Mouse (Mus musculus) ES-E14 (cell line): ENCODE data around the gene Mrpl42. TPM values are rescaled to one million over a fixed set of nuclear protein-coding genes. Genes with fewer than 3 reads are reported as not detected.

Experiments used
- DNase-seq: peaks from one replicate; pipeline ENCODE4 v3.0.0-alpha.2; 2013; ENCODE audit warnings: low read depth, low spot score
- H3K27ac ChIP-seq: 2 replicates; pipeline ENCODE4 v1.5.1; 2012; ENCODE audit warnings: low read depth, mild to moderate bottlenecking, low read length, moderate library complexity, mixed read lengths; ENCODE audit not compliant: poor library complexity, insufficient read depth, severe bottlenecking
- H3K36me3 ChIP-seq: 2 replicates; pipeline ENCODE4 v1.6.1; 2012; ENCODE audit warnings: mild to moderate bottlenecking, low read length, moderate library complexity, mixed read lengths; ENCODE audit not compliant: control insufficient read depth, poor library complexity, insufficient read depth, severe bottlenecking
- H3K4me1 ChIP-seq, 2 experiments: fragments of 150-350 bp in 1 of 2; sonication (generic) in 1 of 2; 2 replicates each; pipeline ENCODE4 v1.6.1; 2012; ENCODE audit warnings: low read length in 2 of 2, mild to moderate bottlenecking in 1 of 2, mixed read lengths in 1 of 2; ENCODE audit not compliant: control insufficient read depth in 2 of 2, insufficient read depth in 2 of 2, poor library complexity in 1 of 2
- H3K4me3 ChIP-seq, 2 experiments: fragments of 150-350 bp in 1 of 2; sonication (generic) in 1 of 2; 2 replicates each; pipeline ENCODE4 v1.5.1; 2012; ENCODE audit warnings: low read length in 2 of 2, low read depth in 1 of 2, mild to moderate bottlenecking in 1 of 2, mixed read lengths in 1 of 2; ENCODE audit not compliant: insufficient read depth in 1 of 2, poor library complexity in 1 of 2, severe bottlenecking in 1 of 2
- H3K9ac ChIP-seq: 2 replicates; pipeline ENCODE4 v1.6.1; 2012; ENCODE audit warnings: low read depth, mild to moderate bottlenecking, low read length, mixed read lengths; ENCODE audit not compliant: poor library complexity, insufficient read depth, severe bottlenecking
- H3K9me3 ChIP-seq: fragments of 150-350 bp; sonication (generic); 2 replicates; pipeline ENCODE4 v1.6.1; 2012; ENCODE audit warnings: low read depth, mild to moderate bottlenecking, low read length; ENCODE audit not compliant: control insufficient read depth, insufficient read depth
- CHD2 ChIP-seq: IDR thresholded peaks from 2 replicates; pipeline ENCODE4 v1.6.1; 2014; ENCODE audit warnings: mild to moderate bottlenecking, low read depth, low read length, inconsistent platforms
- HCFC1 ChIP-seq: IDR thresholded peaks from 2 replicates; pipeline ENCODE4 v1.6.1; 2012; ENCODE audit warnings: low read length, inconsistent platforms, borderline replicate concordance; ENCODE audit not compliant: insufficient read depth
- MAFK ChIP-seq: IDR thresholded peaks from 2 replicates; pipeline ENCODE4 v1.6.1; 2014; ENCODE audit warnings: mild to moderate bottlenecking, low read depth, low read length, inconsistent platforms; ENCODE audit not compliant: insufficient read depth
- ZC3H11A ChIP-seq: IDR thresholded peaks from 2 replicates; pipeline ENCODE4 v1.6.1; 2012; ENCODE audit warnings: low read depth, mild to moderate bottlenecking, inconsistent platforms, low read length, borderline replicate concordance
- ZNF384 ChIP-seq: IDR thresholded peaks from 2 replicates; pipeline ENCODE4 v1.6.1; 2012; ENCODE audit warnings: low read depth, low read length, inconsistent platforms
- in situ Hi-C, 2 experiments: fragments of 600-800 bp; cut with MboI; formaldehyde crosslinking; loops; one replicate each; pipeline ENCODE4 v1.15.1; 2025; ENCODE audit warnings: low sequenced_read_pairs in 2 of 2, inconsistent platforms in 1 of 2; ENCODE audit not compliant: unreplicated experiment in 2 of 2
- total RNA-seq: library from RNA; depleted of rRNA; stranded (reverse); fragments of 300-350 nt; gene quantifications from 2 replicates; pipeline ENCODE4 v1.2.3, GENCODE M21; 2012

Mrpl42 gene
- total RNA-seq, 1 experiment = 163 TPM

GRCm38 (mm10) chr10:95515293-95515931 lies 13.7 kb upstream of the Mrpl42 start:
- H3K9ac ChIP-seq = peak overlapping the region; percentile 98
- peak overlapping the region; percentile 89 to 98 for H3K4me3 ChIP-seq
- no peaks in the 10 kb centered on the region for H3K9me3 ChIP-seq
- peaks cover 3% of the 10 kb centered on the region; the same call in 1 of the 2 replicates for H3K36me3 ChIP-seq
- H3K4me1 ChIP-seq = peaks cover 1 to 8% of the 10 kb centered on the region in 2 experiments; a peak in 3 of 4 replicates
- in situ Hi-C loops = no loop called here
- no peak for TF ChIP-seq ZNF384
- peak overlapping the region; percentile 90 for H3K27ac ChIP-seq
- DNase-seq = no peak

GRCm38 (mm10) chr10:95514656-95515292 lies 13.0 kb upstream of the Mrpl42 start, which contains the start of gene Ube2n:
Ube2n (plus strand) TSS chr10:95515145.
- Histone ChIP-seq H3K36me3 (peaks cover 3% of the 10 kb centered on the region; the same call in 1 of the 2 replicates), H3K27ac (peak within 1 kb of the TSS; percentile 90), H3K9me3 (no peaks in the 10 kb centered on the region), H3K4me1 (peaks cover 1 to 8% of the 10 kb centered on the region in 2 experiments; a peak in 3 of 4 replicates), H3K4me3 (peak within 1 kb of the TSS; percentile 89 to 98), H3K9ac (peak within 1 kb of the TSS; percentile 98)
- peak; percentile 91 for TF ChIP-seq HCFC1
- no peak for TF ChIP-seq ZNF384
- no peak for TF ChIP-seq MAFK
- TF ChIP-seq CHD2 = peak; percentile 61; the same call in 1 of the 2 replicates
- no peak for TF ChIP-seq ZC3H11A
- in situ Hi-C loops = no loop called here
- DNase-seq = peak; percentile 92

DNA sequence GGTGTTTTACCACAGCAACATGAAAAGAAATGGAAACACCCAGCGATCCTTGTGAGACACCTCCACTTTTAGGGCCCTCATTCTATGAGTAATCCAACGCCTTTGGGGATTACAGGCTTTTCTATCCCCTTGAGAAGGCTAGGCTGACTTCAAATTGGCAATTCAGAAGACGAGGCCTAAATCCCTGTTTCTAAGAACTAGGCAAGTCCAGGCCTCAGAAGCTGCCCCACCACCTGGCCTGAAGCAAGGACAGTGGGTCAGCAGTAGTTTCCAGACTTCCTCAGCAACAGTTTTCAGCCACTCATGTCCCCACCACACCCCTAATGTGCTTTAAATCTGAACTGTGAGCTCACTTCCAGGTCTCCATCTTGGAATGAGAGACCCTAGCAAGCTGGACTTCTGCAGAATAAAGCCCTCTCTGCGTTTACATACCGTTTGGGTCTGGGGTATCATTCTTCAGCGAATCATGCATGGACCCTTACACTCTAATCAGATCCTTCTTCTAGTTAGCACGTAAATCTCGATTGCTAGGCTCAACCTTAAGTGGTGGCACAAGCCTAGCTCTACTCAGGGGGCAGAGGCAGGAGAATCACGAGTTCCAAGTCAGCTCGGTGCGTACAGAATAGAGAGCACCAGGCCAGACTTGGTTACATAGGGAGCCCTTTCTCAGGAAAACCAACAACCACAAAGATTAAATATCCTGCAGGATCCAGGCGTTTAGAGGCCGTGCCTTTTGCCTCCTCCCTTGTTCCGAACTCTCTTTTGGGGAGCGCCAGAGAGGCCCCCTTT lies 12.2 kb upstream of the Mrpl42 start:
- peaks cover 1 to 5% of the 10 kb centered on the region in 2 experiments; a peak in 3 of 4 replicates for H3K4me1 ChIP-seq
- H3K27ac ChIP-seq = peak overlapping the region; percentile 82
- in situ Hi-C loops = no loop called here
- DNase-seq = no peak
- no peaks in the 10 kb centered on the region for H3K9me3 ChIP-seq
- peaks cover 3% of the 10 kb centered on the region; the same call in 1 of the 2 replicates for H3K36me3 ChIP-seq
- H3K4me3 ChIP-seq = peak overlapping the region; percentile 89 to 98
- no peak for TF ChIP-seq ZC3H11A
- no peak for TF ChIP-seq MAFK
- TF ChIP-seq CHD2 = no peak
- no peak for TF ChIP-seq ZNF384
- TF ChIP-seq HCFC1 = no peak
- peak overlapping the region; percentile 82 for H3K9ac ChIP-seq

DNA sequence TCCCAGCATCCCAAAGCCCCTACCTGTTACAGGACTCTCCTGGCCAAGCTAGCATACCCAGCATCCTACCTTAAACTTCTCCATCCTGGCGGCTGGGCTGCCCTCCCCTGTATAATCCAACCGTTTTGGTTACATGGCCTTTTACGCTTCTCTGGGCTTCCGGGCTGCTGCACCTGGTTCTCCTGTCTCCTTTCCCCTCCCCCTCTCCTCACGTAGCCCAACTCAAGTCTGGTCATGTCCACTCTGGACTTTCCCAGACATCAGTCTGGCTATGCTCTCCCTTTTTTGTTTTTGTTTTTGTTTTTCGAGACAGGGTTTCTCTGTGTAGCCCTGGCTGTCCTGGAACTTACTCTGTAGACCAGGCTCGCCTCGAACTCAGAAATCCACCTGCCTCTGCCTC lies 10.9 kb upstream of the Mrpl42 start:
- DNase-seq = no peak
- in situ Hi-C loops = no loop called here
- Histone ChIP-seq H3K9ac (peak overlapping the region; percentile 29; the same call in 1 of the 2 replicates), H3K36me3 (peaks cover 2% of the 10 kb centered on the region; the same call in 1 of the 2 replicates), H3K9me3 (no peaks in the 10 kb centered on the region), H3K27ac (peak overlapping the region; percentile 48; the same call in 1 of the 2 replicates), H3K4me3 (peak overlapping the region in 1 of 2 experiments; percentile 13; a peak in 1 of 4 replicates), H3K4me1 (peaks cover 3 to 4% of the 10 kb centered on the region in 2 experiments)
- no peak for TF ChIP-seq ZC3H11A
- no peak for TF ChIP-seq HCFC1
- TF ChIP-seq ZNF384 = no peak
- TF ChIP-seq MAFK = no peak
- no peak for TF ChIP-seq CHD2
